Mouse (Mus musculus): ENCODE results near the gene Chpf2. TPM values are rescaled to one million over a fixed set of nuclear protein-coding genes. Genes with fewer than 3 reads are reported as not detected.

Chpf2 gene
- polyA plus RNA-seq, 1 experiment, result 9.1 TPM

DNA sequence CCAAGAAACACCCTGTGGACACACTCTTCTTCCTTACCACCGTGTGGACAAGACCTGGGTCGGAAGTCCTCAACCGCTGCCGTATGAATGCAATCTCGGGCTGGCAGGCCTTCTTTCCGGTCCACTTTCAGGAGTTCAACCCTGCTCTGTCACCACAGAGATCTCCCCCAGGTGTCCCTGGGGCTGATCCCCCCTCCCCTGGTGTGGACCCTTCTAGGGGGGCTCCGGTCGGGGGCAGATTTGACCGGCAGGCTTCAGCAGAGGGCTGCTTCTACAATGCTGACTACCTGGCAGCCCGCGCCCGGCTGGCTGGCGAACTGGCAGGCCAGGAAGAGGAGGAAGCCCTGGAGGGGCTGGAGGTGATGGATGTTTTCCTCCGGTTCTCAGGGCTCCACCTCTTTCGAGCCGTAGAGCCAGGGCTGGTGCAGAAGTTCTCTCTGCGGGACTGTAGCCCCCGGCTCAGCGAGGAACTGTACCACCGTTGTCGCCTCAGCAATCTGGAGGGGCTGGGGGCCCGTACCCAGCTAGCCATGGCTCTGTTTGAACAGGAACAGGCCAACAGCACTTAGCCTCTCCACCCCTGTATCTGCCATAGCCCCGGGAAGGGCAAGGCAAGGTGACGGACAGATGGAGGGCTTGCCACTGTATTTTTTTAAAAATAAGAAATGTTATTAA is 5.4 kb downstream of the Chpf2 start:
- H3K36me3 ChIP-seq (ENCODE audit: control insufficient read depth, insufficient read depth, low read length), result no peaks in the 10 kb centered on the region; the same call in 1 of the 2 replicates
- peaks cover 8% of the 10 kb centered on the region for H3K4me1 ChIP-seq (ENCODE audit: control insufficient read depth, insufficient read depth, low read length)
- TF ChIP-seq CTCF (IDR thresholded peaks at IDR 0.05; ENCODE audit: control insufficient read depth, insufficient read depth, insufficient replicate concordance, low read depth, low read length), result no peak
- TF ChIP-seq POLR2A (IDR thresholded peaks at IDR 0.05; ENCODE audit: control insufficient read depth, low read depth, low read length), result no peak
- H3K4me3 ChIP-seq (ENCODE audit: control insufficient read depth, low read depth, low read length), result peak overlapping the region; percentile 41
- H3K27me3 ChIP-seq (ENCODE audit: control insufficient read depth, insufficient read depth, low read length), result no peaks in the 10 kb centered on the region
- H3K27ac ChIP-seq (ENCODE audit: control insufficient read depth, insufficient read depth, low read depth, low read length), result no peak overlapping the region

DNA sequence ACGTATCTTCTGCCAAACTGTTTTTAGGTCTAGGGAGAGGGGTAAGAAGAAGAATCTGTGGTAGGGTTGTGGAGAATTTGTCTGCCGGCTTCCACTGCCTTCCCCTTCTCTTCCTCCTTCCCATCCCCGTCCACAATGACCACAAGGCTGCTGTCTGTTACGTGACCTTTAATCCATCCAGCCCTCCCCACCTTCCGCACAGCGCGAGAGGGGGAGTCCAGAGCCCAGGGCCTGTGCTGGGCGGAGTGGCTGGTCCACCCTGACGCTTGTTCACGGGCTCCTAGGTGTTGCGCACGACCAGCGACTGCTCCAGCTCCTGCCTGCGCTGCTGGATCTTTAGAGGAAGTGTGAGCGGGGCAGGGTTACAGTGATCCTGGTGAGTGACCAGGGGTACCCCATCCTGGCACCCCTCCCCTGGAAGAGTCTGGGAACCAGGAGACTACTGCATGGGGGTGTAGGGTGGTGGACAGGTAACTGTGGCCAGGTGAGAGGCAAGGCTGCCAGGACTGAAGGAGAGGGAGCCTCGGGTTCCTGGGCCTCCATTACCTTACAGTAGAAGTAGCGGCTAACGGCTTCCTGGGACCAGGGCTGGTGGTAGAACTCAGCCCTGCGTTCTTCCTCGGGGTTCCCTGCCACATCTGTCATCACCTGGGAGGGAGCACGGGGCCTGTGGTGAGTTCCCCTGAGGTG is 6.1 kb downstream of the Chpf2 start:
- Histone ChIP-seq H3K36me3 (ENCODE audit: control insufficient read depth, insufficient read depth, low read length) (no peaks in the 10 kb centered on the region; the same call in 1 of the 2 replicates), H3K4me3 (ENCODE audit: control insufficient read depth, low read depth, low read length) (no peak overlapping the region), H3K27me3 (ENCODE audit: control insufficient read depth, insufficient read depth, low read length) (no peaks in the 10 kb centered on the region), H3K27ac (ENCODE audit: control insufficient read depth, insufficient read depth, low read depth, low read length) (no peak overlapping the region), H3K4me1 (ENCODE audit: control insufficient read depth, insufficient read depth, low read length) (peaks cover 6% of the 10 kb centered on the region)
- TF ChIP-seq POLR2A (IDR thresholded peaks at IDR 0.05; ENCODE audit: control insufficient read depth, low read depth, low read length) (no peak), CTCF (IDR thresholded peaks at IDR 0.05; ENCODE audit: control insufficient read depth, insufficient read depth, insufficient replicate concordance, low read depth, low read length) (no peak)

DNA sequence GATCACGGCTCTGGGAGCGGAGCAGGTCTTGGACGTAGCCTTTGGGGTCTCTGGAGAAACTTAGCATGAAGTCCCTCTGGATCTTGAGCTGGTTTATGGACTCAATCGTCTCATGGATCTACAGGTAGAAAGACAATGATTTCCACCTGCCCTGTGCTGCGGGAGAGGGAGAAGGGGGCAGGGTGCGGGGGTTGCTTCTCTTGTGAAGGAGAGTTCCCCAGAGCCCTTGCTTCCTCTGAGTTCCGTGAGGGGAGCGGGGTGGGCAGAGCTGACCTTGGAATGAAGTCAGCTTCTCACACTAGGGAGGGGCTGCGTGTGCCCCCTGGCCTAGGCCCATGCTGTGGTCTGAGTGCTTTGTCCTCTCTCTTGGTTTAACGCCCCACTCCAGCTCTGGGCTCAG is 6.7 kb downstream of the Chpf2 start:
- Histone ChIP-seq H3K4me1 (ENCODE audit: control insufficient read depth, insufficient read depth, low read length) (peaks cover 10% of the 10 kb centered on the region), H3K27ac (ENCODE audit: control insufficient read depth, insufficient read depth, low read depth, low read length) (no peak overlapping the region), H3K27me3 (ENCODE audit: control insufficient read depth, insufficient read depth, low read length) (no peaks in the 10 kb centered on the region), H3K4me3 (ENCODE audit: control insufficient read depth, low read depth, low read length) (no peak overlapping the region), H3K36me3 (ENCODE audit: control insufficient read depth, insufficient read depth, low read length) (no peaks in the 10 kb centered on the region; the same call in 1 of the 2 replicates)
- TF ChIP-seq CTCF (IDR thresholded peaks at IDR 0.05; ENCODE audit: control insufficient read depth, insufficient read depth, insufficient replicate concordance, low read depth, low read length) (no peak), POLR2A (IDR thresholded peaks at IDR 0.05; ENCODE audit: control insufficient read depth, low read depth, low read length) (no peak)

DNA sequence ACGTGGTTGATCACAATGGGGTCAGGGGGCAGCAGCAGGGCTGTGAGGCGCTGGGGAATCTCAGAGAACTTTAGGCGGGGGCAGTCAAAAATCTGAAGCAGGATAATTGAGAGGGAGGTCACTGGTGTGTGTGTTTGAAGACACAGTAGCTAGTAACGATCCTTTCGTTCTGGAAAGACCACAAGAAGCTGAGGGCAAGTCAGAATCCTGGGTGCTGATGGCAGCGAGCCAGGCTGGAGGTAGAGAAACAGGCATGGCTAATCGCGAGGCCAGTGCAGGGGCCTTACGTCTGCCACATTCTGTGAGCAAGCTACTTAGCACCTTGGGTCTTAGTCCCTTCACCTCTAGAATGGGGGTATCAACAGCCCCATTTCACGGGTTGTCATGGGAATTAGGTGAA is 7.4 kb downstream of the Chpf2 start:
- Histone ChIP-seq H3K4me1 (ENCODE audit: control insufficient read depth, insufficient read depth, low read length) (peaks cover 11% of the 10 kb centered on the region), H3K27me3 (ENCODE audit: control insufficient read depth, insufficient read depth, low read length) (no peaks in the 10 kb centered on the region)

DNA sequence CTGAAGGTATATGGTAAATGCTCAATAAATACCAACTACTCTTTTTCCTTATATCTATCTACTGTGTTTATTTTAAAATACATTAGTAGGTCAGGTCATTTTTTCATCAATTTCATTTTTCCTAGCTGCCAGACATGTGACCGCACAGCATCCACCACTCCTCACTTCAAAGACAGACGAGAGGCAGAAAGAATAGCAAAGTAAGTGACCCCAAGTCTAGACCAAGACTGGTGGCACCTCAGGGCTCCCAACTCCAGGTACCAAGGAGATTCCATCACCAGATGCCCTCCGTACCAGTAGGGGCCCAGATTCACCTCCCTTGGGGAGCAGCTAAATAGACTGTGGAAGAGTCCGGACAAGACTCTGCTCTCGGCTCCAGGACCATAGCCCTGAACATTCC is 7.8 kb downstream of the Chpf2 start:
- no peak overlapping the region for H3K4me3 ChIP-seq (ENCODE audit: control insufficient read depth, low read depth, low read length)
- H3K27ac ChIP-seq (ENCODE audit: control insufficient read depth, insufficient read depth, low read depth, low read length), result no peak overlapping the region
- no peaks in the 10 kb centered on the region for H3K27me3 ChIP-seq (ENCODE audit: control insufficient read depth, insufficient read depth, low read length)
- TF ChIP-seq CTCF (IDR thresholded peaks at IDR 0.05; ENCODE audit: control insufficient read depth, insufficient read depth, insufficient replicate concordance, low read depth, low read length) (no peak), POLR2A (IDR thresholded peaks at IDR 0.05; ENCODE audit: control insufficient read depth, low read depth, low read length) (no peak)
- no peaks in the 10 kb centered on the region; the same call in 1 of the 2 replicates for H3K36me3 ChIP-seq (ENCODE audit: control insufficient read depth, insufficient read depth, low read length)
- peaks cover 13% of the 10 kb centered on the region for H3K4me1 ChIP-seq (ENCODE audit: control insufficient read depth, insufficient read depth, low read length)

More for the DNA sequence above, 7.4 kb downstream of the Chpf2 start:
- Histone ChIP-seq H3K36me3 (ENCODE audit: control insufficient read depth, insufficient read depth, low read length) (no peaks in the 10 kb centered on the region; the same call in 1 of the 2 replicates), H3K4me3 (ENCODE audit: control insufficient read depth, low read depth, low read length) (no peak overlapping the region), H3K27ac (ENCODE audit: control insufficient read depth, insufficient read depth, low read depth, low read length) (no peak overlapping the region)
- TF ChIP-seq POLR2A (IDR thresholded peaks at IDR 0.05; ENCODE audit: control insufficient read depth, low read depth, low read length) (no peak), CTCF (IDR thresholded peaks at IDR 0.05; ENCODE audit: control insufficient read depth, insufficient read depth, insufficient replicate concordance, low read depth, low read length) (no peak)

DNA sequence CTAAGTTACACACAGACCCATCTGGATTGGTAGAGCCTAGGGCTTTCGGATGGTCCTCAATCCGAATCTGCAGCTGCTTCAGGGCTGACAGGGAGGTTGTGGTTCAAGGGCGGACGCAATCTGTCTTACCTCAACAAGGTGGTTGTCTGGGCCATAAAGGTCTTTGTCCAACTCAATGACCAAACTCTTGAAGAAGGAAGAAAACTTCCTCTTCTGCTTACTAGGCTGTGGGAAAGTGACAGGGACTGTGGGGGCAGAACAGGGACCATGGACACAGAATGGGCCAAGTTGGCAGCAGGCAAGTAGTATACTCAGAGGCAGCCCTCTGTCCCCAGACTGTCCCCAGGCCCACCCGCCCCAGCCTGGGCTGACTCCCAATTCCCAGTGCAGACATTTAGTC is 8.7 kb downstream of the Chpf2 start:
- TF ChIP-seq CTCF (IDR thresholded peaks at IDR 0.05; ENCODE audit: control insufficient read depth, insufficient read depth, insufficient replicate concordance, low read depth, low read length), result no peak
- no peak for TF ChIP-seq POLR2A (IDR thresholded peaks at IDR 0.05; ENCODE audit: control insufficient read depth, low read depth, low read length)
- peaks cover 13% of the 10 kb centered on the region for H3K4me1 ChIP-seq (ENCODE audit: control insufficient read depth, insufficient read depth, low read length)
- no peak overlapping the region for H3K27ac ChIP-seq (ENCODE audit: control insufficient read depth, insufficient read depth, low read depth, low read length)
- no peaks in the 10 kb centered on the region for H3K27me3 ChIP-seq (ENCODE audit: control insufficient read depth, insufficient read depth, low read length)
- H3K4me3 ChIP-seq (ENCODE audit: control insufficient read depth, low read depth, low read length), result no peak overlapping the region
- H3K36me3 ChIP-seq (ENCODE audit: control insufficient read depth, insufficient read depth, low read length), result no peaks in the 10 kb centered on the region; the same call in 1 of the 2 replicates

DNA sequence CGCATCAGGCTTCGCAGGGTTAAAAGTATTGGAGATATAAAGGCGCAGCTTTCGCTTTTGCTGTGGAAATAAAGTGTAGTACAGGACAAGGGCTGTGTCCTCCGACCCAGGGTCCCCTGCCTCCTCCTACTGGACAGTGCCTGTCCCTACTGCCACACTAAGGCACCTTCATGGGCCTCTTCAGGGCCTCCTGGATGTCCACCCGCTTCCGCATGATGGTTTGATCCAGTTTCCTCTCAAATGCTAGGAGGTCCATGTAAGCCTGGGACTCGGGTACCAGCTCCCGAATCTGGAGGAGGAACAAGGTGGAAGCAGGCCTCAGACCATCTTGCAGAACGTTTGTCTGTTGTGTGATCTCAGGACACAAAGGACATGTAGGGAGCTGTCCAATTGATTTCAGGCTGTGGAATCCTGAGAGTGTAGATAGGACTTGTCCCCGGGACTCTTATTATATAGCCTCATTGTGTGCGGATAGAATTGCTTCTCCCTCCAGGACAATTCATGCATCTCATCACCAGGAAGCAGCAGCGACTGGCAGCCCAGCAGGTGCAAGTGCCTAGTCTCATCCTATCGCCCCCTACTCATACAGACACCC is 9.3 kb downstream of the Chpf2 start:
- Histone ChIP-seq H3K27me3 (ENCODE audit: control insufficient read depth, insufficient read depth, low read length) (no peaks in the 10 kb centered on the region), H3K36me3 (ENCODE audit: control insufficient read depth, insufficient read depth, low read length) (no peaks in the 10 kb centered on the region; the same call in 1 of the 2 replicates), H3K27ac (ENCODE audit: control insufficient read depth, insufficient read depth, low read depth, low read length) (no peak overlapping the region), H3K4me3 (ENCODE audit: control insufficient read depth, low read depth, low read length) (no peak overlapping the region), H3K4me1 (ENCODE audit: control insufficient read depth, insufficient read depth, low read length) (peaks cover 12% of the 10 kb centered on the region)
- TF ChIP-seq POLR2A (IDR thresholded peaks at IDR 0.05; ENCODE audit: control insufficient read depth, low read depth, low read length) (no peak), CTCF (IDR thresholded peaks at IDR 0.05; ENCODE audit: control insufficient read depth, insufficient read depth, insufficient replicate concordance, low read depth, low read length) (no peak)
